Mouse (Mus musculus): ENCODE results near the gene Nanos3.

Nanos3 gene

DNA sequence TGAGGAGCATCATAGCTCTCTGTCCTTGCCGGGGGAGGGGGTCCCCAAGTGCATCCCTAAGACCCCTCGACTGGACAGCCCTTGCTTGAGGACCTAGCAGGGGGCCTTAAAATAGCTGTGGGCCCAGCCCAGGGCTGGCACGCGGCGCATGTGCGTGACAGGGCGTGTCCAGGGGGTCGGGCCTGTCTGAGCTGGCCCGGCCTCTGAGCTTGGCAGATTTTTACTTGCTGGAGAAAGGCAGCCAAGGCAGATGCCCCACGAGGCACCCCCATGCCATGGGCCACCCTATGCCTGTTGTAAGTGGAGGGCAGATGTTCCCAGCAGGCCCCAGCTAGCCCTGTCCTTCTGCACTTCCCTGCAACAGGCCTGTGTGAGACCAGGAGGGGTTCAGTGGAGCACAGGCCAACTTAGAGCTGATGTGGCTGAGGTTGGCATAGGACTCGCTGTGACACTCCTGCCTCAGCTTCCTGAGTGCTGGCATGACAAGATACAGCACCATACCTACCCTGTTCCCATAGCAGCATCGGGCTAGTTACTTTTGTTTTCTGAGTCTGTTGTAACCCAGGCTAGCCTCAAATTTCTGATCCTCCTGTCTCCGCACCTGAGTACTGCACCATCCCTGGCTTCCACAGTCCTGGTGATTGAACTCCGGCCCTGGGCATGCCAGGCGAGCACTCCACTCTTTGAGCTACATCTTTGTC, 16.7 kb upstream of the Nanos3 start:
- no peak for DNase-seq

DNA sequence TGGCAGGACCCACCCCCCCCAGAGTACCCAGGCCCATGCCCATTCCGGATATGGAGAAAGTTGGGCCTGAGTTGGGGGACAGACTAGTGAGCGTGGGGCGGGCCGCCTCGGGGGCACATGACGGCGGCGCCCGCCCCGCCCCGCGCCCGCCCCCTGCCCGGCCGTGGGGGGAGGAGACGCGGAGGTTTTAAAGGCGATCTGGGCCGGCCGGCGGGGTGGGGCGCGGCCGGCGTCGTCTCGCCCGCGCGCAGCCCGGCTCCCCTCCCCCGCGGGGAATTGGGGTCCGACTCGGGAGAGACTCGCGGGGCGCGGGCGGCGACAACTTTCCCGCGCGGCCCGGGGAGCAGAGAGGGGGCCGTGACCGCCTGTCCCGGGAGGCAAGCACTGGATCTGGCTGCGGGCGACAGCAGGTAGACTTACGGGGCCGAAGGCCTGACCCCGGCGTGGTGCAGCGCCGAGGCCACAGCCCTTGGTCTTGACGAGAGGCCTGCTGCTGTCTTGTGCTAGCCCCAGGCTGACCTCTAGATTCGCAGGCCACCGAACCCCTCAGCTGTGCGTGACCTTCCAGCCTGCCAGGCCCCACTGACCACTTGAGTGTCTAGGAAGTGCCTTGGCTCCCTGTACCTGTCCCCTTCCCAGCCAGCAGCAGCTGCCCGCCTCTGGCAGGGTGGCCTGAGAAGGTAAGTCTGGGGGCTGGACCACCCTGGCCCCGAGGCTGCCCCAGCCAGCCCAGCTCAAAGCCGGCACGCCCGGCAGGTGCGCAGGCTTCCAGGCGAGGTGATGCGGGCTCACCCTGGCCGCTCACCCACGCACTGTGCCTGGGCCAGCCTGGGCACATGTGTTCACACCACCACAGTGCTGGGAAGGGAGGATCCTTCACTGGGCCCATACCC, 15.9 kb upstream of the Nanos3 start:
- no peak for DNase-seq

DNA sequence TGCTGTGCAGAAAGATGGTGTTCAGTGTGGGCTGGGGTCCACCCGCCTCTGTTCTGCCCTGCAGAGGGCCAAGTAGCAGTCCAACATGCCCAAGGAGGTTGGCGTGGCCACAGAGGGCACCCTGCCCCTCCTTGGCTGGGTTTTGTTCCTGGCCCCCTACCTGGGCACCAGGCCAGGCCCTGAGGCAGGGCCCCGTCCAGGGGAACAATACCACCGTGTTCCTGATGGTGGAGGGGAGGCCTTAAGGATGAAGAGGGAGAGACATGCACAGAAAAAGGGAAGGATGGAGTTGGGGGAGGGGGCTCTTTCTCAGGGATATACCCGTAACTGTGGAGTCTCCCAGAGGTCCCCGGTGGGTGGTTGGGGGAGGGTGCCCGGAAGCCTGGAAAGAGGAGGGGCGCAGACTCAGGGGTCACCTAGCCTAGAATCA, 15.1 kb upstream of the Nanos3 start:
- no peak for DNase-seq

DNA sequence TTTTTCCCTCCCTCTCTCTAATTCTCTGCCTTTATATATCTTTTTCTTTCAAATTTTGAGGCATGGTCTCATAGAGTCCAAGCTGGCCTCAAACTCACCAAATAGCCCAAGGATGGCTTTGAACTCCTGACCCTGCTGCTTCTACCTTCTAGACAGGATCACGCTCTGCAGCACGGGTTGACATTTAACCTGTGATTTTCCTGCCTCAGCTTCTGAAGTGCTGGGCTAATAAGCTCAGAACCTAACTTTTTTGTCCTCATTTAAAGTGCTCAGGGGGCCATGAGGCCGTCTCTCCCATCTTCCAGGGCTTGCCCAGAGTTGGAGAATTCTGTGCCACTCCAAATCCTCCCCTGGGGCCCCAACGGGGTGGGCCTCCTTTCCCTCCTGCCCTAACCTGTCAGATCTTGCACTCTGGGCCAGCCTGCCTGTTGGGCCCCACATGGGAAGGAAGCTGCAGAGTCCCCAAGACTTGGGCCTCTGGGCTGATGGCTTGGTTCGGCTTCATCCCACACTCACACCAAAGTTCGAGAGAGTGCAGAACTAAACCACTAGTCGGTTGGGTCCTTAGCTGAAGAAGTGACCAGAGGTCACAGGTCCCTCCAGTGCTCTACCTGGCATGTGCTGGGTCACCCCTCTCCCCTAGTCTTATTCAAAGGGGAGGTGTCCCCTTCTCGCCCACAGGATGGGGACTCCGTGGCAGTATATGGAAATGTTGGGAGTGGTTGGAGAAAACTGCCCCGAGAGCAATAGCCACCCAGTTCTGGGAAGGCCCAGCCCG, 14.5 kb upstream of the Nanos3 start:
- DNase-seq = no peak

DNA sequence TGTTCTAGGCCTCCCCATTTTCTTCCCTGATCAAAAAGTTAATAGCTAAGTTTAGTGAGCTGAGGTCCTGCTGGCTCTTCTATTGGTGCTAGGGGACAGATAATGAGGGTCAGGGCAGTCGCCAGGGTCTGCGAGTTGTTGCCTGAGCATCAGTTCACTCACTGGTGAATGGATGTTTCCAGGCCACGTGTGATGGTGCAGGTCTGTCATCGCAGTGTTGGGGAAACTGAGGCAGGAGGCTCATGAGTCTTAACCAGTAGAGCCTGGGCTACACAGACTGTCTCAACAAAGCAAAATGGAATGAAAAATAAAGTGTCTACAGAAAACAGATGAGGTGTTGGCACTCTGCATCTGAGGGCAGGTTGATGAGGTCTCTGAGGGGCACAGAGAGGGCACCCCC, 13.9 kb upstream of the Nanos3 start:
- no peak for DNase-seq

DNA sequence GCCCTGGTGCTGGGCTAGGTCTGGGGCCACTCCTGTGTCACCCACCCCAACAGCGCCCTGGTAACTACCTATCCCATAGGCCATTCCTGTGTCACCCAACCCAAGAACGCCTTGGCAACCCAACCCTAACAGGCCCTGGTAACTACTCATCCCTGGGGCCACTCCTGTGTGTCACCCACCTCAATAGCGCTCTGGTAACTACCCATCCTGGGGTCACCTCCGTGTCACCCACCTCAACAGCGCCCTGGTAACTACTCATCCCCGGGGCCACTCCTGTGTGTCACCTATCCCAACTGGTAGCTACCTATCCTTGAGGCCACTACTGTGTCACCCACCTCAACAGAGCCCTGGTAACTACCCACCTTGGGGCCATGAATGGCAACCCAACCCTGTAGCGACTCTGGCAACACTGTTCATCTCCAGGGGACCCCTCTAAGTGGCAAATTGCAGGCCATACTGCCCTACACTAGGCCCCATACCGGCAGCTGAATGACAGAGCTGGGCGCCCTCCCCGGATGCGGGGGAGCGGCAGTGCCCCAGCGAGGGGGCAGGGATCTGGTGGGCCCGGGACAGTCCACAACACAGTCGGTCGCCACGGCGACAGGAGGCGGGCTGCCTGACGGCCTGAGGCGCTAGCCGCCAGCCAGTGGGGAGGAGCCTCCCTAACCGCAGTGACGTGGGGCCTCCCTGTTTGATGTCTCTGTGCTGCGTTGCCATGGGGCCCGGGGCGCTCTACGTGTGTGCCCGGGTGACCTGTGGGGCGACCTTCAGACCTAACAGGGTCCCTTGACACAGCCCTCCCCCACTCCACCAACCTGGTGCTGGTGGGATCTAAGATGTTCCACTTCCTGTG, 13.1 kb upstream of the Nanos3 start:
- peak in 1 of 2 experiments; percentile 46 for DNase-seq

DNA sequence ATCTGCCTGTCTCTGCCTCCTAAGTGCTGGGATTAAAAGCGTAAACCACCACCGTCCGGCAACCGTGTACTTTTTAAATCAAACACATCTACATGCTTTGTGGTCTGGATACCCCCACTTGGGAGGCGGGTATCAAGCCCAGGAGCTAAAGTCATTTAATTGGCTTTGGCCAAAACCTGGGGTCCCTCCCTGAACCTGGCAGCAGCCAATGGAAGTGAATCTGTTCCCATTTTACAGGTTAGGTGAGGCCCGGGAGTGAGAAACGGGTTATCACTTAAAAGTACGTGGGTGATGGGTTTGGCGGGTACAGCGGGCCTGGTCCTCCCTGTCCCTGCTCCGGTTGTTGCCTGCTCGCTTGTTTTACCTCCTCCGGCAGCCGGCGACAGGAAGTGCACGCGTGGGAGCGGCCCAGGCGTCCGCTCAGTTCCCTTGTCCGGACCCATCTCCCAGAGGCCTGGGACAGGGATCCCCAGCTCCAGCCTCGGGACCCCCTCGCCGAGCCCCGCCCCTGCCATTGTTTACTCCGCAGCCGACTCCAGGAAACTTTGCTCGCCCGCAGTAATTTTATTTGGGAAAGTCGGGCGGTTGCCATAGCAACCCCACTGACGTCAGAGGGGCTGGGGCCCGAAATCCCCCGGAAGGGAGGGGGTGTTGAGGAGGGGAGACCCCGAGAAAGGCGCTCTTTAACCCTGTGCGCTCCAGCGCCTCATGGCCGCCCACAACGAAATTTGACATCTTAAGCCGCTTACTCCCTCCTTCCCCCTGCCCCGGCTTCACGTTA, 12.3 kb upstream of the Nanos3 start:
- DNase-seq = no peak

DNA sequence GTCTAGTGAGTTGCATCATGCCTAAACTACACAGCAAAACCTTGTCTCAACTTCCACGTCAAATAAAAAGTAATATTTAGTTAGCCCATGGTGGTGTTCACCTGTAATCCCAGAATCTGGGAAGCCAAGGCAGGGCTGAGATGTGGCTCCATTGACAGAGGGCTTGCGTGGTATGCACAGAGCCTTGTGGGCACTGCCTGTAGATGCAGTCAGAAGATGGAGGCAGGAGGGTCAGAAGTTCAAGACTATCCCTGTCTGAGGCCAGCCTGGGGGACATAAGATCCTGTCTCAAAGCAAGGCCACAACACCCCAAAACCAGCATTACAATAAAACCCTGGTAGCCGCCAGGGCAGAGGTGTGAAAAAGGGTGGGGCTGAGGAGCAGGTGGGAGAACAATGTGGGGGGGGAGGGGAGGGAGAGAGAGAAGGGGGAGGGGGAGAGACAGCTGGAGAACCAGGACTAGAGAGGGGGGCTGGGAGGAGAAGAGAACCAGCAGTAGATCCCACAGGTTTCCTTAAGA, 9.3 kb upstream of the Nanos3 start:
- no peak for DNase-seq

DNA sequence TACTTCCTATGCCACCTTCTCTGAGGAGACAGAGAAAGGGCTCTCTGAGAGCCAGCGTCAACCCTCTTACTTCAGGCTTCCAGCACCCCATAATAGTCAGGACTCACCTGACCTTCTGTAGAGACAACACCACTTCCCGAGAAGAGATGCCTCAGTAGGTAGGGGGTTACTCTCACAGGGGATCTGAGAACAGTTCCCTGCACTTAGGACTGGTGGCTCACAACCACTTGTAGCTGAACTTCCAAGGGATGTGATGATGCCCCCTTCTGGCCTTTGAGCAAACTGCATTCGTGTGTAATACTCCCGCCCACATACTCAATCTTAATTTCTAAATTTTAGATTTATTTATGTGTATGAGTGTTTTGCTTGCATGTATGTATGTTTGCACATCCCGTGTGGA, 8.5 kb upstream of the Nanos3 start:
- no peak for DNase-seq

DNA sequence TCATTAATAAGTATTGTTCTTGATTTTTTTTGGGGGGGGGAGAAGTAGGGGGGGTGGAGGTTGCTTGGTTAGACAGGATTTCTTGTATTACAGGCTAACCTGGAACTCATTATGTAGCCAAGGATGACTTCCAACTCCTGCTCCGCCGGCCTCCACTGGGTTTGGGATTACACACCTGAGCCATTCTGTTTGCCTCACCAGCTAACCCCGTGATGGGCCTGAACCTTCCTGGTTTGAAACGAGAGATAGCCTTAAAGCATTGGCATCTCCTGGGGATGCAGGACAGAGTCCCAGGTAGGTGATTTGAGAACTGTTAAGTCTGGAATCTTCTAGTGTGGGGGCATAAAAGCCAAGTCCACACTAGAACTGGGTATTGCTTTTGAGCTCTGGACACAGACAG, 8.1 kb upstream of the Nanos3 start:
- no peak for DNase-seq

DNA sequence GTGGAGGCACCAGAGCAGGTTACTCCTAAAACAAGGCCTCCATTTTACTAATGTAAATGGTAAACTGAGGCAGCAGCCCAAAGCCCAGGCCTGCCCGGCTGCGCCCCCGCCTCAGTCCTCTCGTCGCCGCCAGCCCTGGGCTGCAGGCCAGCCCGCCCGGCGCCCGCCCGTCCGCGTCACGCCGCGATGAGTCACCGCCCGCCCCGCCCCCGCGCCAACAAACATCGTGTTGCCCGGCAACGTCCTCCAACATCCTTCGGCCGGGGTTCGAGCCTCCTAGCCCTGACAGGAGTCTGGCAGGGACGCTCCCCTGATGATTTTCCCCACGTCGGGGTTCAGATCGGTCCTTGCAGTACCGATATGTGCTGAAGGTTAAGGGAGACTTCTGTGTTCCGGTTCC, 7.5 kb upstream of the Nanos3 start:
- DNase-seq = peak; percentile 50 to 58

DNA sequence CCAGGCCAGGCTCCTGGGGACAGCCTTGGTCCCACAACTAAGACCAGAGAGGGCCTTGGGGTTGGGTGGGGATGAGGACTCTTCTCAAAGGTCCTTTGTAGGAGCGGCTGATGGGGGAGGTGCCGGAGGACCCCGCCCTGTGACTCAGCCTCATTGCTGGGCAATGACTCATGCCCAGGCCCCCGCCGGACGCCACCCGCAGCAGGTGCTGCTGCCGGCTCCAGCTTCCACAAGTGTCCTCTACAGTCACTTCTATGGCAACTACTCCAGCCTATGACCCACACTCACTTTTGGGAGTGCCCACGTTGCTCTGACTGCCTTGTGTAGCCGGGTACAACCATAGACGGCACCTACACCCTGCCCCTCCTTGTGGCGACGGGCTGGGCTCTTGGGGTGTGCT, 7.0 kb upstream of the Nanos3 start:
- no peak for DNase-seq

DNA sequence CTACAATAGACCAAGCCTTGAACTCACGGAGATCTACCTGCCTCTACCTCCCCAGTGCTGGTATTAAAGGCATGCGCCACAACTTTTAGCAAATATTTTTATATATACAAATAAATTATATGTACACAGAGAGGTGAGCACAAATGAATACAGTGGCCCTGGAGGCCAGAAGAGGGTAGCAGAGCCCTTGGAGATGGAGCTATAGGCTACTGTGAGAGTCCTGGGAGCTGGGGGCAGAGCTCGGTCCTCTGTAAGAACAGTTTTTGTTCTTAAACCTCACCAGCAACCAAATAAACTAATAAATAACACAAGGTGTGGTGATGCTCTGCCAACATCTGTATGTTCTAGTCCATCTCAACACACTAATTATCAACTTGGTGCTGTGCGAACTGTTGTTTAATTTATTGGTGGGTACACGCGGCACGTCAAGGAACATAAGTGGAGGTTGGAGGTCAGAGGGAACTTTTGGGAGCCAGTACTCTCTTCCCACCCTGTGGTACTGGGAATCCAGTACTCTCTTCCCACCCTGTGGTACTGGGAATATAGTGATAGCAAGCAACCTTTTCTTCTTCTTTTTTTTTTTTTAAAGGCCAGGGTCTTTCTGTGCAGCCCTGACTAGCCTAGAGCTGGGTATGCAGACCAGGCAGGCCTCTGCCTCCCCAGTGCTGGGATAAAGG, 5.3 kb upstream of the Nanos3 start:
- DNase-seq = no peak

DNA sequence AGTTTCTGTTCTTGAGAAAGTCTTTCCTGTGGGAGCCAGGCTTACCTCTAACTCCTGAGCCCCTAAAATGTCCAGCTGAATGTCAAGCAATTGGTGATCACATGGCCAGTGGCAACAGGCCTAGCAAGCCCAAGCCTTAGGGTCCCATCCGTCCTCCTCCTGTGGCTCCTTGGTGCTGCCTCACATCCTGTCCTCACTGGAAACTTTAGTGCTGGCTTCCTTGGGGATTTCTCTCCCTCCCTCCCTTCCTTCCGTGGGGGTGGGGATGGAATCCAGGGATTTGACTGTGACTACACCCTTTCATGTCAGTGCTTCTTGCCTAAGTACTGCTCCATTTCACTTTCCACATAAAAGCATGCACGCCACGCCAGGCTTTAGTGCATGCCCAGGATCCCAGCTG, 4.6 kb upstream of the Nanos3 start:
- no peak for DNase-seq

DNA sequence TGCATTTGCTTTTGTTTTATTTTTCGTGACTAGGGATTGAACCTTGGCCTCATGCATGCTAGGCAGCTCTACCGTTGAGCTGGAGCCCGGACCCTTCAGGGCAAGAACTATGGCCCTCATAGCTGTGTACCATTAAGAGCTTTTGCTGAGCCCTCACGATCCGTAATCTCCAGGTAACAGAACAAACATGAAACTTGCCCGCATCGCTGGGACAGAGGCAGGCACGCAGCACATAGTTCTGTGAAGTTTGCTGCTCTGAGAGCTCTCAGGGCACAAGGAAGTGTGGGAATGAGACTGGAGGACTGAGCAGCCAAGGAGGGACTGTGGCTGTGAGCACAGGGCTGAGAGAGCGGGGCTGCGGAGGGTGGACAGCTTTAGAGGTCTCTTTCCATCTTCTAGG, 3.7 kb upstream of the Nanos3 start:
- DNase-seq = no peak

DNA sequence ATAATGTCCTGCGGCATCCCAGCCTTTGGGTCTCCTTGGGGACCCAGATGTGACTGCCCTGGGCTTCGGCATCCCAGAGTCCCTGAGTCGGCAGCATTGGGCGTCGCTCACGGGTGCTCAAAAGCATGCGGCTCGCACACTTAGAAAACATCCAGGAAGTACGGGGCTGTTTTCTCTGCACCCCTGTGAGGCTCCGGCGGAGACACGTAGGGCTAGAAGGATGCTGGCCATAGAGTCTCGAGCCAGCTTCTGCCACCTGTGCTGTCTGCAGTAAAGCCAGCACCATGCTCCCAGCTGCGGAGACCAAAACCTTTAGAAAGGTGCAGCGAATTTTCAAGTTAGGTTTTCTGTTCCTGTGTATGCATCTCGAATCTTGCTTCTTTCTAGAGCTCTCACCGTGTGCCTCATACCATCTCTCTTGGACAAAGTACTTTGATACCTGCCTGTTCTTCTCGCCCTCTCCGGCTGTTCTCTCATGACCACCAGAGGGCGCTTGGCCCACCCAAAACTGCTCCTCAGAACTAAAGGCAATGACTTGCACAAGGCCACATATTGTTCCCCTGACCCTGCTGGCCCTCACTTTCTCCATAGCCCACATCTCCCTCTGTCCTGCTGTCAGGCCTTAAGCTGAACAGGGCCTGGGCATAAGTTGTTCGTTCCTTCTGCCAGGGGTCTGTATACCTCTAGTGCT, 2.2 kb upstream of the Nanos3 start:
- peak; percentile 70 to 79 for DNase-seq

DNA sequence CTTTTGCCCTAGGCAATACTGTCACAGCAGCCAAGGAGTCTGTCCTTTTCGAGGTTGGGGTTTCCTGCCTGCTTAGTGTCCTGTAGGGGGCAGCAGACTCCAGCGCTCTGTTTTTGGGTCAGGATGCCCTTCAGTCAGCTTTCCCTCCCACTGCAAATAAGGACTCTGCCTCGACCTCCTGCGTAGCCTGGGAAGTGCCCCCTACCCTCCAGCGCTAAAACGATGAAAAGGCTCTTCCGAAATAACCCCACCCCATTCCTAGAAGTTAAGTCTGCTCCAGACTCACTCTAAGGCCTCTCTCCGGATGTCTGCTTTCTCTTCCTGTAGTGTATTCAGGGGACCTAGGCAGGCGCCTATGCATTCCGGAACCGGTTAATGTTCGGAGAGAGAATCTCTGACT, 1.5 kb upstream of the Nanos3 start:
- peak; percentile 82 to 86 for DNase-seq

DNA sequence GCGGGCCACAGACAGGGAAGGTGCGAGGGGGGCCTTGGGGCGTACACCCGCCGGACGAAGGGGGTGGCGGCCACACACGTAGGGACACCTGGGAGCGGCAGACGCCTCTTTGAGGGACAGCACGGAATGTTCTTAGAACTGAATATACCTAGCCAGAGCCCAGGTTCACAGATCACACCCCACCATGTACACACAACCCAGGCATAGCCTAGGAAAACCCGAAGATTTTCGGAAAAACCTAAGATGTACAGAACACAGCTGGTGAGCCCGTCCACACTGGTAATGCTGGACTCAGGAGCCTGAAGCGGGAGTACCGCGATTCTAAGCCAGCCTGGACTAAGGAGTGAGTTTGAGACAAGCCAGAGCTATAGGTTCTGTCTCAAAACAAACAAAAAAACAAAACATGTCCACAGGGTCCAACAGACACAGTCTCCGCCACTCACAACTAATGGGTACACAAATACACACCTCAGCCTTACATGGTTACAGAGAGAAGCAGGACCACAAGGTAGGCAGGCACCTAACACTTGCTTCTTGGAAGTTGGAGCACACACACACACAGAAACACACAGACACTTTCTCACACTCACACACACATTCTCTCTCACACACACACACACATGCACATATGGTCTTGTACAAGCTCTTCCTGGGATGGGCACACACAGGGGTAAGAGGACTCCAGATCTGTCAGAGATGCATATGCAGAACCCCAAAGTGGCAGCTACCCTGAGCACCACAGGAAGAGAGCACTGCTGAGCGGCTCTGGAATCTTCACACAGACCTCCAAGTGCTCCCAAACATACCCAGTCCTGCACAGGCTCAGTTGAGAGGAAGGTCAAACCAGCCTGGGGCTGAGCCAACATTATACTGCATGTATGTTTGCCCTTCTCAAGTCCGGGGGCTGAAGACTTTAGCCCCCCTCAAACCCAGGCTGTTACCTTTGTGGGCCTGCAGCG, 653 bp downstream of the Nanos3 start:
- DNase-seq = peak in 1 of 2 experiments; percentile 41
